Mouse (Mus musculus) heart, postnatal 14 days (tissue): ENCODE measurements around the gene Pik3r5. TPM values are rescaled to one million over a fixed set of nuclear protein-coding genes. Genes with fewer than 3 reads are reported as not detected.

Experiments used
- DNase-seq, 2 experiments: peaks; one replicate each; pipeline ENCODE4 v3.0.0; 2021 to 2022
- intact Hi-C: fragments of 180-260 bp; cut with DNase I; formaldehyde crosslinking; loops from one replicate; pipeline ENCODE4 v1.15.1; 2025
- total RNA-seq, 2 experiments: library from RNA; stranded (reverse); gene quantifications; 2 replicates each; pipeline ENCODE4 v1.2.3; 2021

The Pik3r5 gene
- total RNA-seq, 2 experiments from 2014 or later = 1.0 to 1.8 TPM

DNA sequence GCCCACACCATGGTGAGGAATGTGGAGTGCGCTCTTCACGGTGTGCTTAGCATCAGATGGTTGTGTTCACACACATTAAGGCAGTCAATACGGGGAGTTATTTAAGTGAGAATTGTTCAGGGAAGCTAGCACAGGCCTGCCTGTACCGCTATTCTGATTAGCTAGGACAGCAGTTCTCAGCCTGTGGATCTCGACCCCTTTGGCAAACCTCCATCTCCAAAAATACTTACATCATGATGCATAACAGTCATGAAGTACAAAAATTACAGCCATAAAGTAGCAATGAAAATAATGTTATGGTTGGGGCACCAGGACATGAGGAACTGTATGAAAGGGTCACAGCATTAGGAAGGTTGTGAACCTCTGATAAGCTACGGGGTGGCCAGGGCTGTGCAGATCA lies 45.7 kb downstream of the Pik3r5 start:
- intact Hi-C loops = no loop called here
- no peak for DNase-seq

- DNase-seq = no peak
- intact Hi-C loops = no loop called here
Measured at GRCm38 (mm10) chr11:68478574-68478981, 46.7 kb downstream of the Pik3r5 start.

DNA sequence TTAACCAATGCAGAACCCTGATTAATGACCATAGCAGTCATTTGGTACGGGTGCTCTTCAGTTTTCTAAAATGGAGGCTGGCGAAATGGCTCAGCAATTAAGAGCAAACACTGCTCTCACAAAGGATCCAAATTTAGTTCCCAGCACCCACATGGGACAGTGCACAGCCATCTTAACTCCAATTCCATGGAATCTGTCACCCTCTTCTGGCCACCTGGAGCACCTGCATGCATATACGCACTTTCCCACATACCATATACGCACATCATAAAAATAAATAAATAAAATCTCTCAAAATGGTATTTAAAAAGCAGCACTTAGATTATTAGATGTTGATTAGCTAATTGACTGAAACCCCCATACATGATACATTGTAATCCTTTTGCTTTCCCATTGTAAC lies 48.7 kb downstream of the Pik3r5 start:
- no peak for DNase-seq
- intact Hi-C loops = loop anchor here (5.0 kb wide), 1 partner anchor 48 kb away; the partner anchor contains the start of gene Pik3r5

GRCm38 (mm10) chr11:68482001-68482400 lies 50.1 kb downstream of the Pik3r5 start:
- intact Hi-C loops = loop anchor here (5.0 kb wide), 1 partner anchor 50 kb away; the partner anchor contains the start of gene Pik3r5

DNA sequence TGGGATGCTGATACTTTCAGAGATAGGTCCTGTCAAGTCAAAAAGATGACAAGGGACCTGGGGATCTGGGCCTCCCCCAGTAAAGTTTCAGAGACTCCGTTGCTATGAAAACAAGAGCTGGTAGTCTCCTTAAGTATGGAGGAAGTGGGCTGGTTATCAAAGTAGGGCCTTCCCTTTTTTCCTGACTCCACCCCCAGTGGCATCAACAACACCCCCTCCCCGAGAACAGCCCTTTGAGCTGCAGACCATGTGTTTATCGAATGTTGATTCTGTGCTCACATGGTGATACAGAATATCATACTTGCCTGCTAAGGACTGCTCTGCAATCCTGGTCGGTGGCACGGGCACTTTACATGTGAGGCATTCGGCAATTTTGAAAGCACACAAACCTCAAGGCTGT lies 51.3 kb downstream of the Pik3r5 start:
- intact Hi-C loops = loop anchor here (5.0 kb wide), 1 partner anchor 51 kb away; the partner anchor contains the start of gene Pik3r5
- no peak for DNase-seq

More at GRCm38 (mm10) chr11:68482001-68482400, 50.1 kb downstream of the Pik3r5 start:
- no peak for DNase-seq

GRCm38 (mm10) chr11:68484431-68484830 lies 52.5 kb downstream of the Pik3r5 start:
- no peak for DNase-seq
- intact Hi-C loops = loop anchor here (2.0 to 5.0 kb wide), 2 partner anchors 52 to 60 kb away; partner anchors contain the start of gene Pik3r5

DNA sequence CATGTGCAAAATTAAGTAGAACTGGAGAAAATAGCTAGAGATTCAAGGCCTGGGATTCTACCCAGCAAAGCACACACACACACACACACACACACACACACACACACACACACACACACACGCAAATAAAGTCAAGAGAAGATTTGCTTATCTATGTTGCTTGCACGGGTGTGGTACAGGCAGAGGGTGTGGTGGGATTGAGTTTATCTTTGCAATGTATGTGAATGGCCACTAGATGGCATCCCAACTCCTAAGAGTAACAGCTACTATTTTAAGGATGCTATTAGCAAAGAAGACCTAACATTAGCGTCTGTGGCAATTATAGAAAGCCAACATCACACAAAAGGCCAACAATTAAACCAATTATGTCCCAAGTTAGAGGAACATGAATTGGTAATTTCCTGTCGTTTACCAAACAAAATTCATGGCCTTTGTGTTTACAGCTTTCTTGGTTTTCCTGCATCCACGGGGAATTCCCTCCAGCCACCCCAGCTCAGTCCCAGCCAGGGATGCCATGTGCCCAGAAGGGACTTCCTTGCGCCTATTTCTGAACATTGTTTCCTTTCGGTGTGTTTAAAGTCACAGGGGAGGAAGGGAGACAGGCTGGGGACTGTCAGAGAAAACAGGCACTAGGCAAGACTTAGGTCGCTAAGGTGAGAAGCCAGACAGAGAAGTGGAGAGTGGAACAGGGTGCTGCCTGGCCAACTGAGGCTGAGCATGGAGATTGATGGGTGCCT lies 53.5 kb downstream of the Pik3r5 start:
- intact Hi-C loops = loop anchor here (2.0 to 5.0 kb wide), 4 partner anchors 37 to 387 kb away; partner anchors contain the start of gene Ndel1
- DNase-seq = peak in 1 of 2 experiments; percentile 58

DNA sequence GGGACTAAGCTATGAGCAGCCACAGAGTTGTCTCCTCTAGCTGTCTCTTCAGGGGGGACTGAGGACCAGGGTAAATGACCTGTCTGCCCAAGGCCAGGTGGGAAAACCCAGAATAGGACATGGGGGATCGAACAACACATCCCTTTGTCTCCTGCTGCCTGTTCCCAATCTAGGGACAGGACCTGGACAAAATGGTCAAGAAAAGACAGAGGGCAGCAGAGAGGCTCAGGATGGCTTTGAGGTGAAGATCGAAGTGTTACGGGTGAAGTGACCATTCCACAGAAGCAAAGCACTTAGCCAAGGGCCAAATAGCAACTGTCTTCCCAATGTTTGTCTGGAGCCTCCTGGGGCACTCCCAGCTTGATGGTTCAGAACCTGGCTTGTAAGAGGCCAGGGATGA lies 54.2 kb downstream of the Pik3r5 start:
- intact Hi-C loops = loop anchor here (5.0 kb wide), 3 partner anchors 36 to 386 kb away; partner anchors contain the start of gene Ndel1
- no peak for DNase-seq

- intact Hi-C loops = loop anchor here (5.0 kb wide), 3 partner anchors 35 to 385 kb away; partner anchors contain the start of gene Ndel1
- no peak for DNase-seq
Measured at GRCm38 (mm10) chr11:68487720-68488119, 55.8 kb downstream of the Pik3r5 start.

GRCm38 (mm10) chr11:68488256-68488824 lies 56.4 kb downstream of the Pik3r5 start:
- no peak for DNase-seq
- intact Hi-C loops = loop anchor here (5.0 kb wide), 3 partner anchors 34 to 384 kb away; partner anchors contain the start of gene Ndel1

DNA sequence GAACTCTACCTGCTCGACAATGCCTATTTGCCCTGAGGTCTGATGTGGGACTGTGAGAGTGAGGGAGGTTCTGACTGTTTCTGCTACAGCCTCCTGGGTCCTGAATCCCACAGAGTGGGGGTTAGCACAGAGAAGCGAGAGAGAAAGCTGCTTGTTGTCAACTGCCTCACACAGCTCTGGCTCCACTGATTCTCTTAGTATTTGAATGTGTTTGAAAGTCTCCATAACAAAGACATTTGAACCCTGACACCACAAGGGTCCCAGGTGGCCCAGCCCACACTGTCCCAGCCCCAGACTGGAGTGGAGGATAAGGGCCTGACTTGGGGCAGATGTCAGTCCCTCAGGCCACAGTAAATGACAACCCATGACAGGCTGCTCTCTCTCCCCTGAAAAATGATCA lies 57.3 kb downstream of the Pik3r5 start:
- DNase-seq = no peak
- intact Hi-C loops = loop anchor here (5.0 kb wide), 3 partner anchors 33 to 383 kb away; partner anchors contain the start of gene Ndel1

DNA sequence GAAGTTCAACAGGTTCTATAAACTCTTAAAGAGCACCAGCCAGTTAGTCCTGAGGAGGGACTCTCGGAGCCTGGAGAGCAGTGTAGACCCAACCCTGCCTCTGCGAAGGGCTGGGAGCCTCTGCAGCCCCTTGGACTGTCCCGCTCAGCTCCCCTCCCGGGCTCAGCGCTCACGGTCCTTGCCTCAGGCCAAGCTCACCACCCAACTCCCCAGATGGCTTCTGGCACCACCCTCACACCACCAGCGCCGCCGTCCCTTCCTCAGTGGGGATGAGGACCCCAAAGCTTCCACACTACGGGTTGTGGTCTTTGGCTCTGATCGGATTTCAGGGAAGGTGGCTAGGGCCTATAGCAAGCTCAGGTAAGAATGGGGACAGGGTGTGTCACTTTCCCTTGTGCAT lies 60.7 kb downstream of the Pik3r5 start:
- no peak for DNase-seq

GRCm38 (mm10) chr11:68493760-68494159 lies 61.8 kb downstream of the Pik3r5 start:
- intact Hi-C loops = loop anchor here (5.0 kb wide), 1 partner anchor 39 kb away; no protein-coding TSS in a partner anchor
- no peak for DNase-seq

More for the DNA sequence above, 60.7 kb downstream of the Pik3r5 start:
- intact Hi-C loops = loop anchor here (5.0 kb wide), 1 partner anchor 40 kb away; no protein-coding TSS in a partner anchor

DNA sequence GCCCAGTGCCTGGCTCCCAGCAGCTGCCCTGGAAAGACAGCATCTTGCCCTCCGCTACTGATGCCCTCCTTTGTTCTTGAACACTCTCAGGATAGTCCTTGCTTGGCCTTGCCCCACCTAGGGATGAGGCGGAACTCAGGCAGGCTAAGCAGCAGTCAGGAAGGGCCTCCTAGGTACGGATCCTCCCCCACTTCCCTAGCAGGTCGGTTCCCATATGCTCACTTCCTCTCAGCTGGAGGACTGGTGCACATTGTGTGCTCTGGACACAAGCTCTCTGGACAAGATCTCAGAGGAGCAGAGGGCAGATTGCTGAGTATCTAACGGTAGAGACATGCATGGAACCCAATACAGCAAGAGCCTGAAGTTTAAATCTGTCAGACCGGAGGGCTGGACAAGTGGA lies 65.2 kb downstream of the Pik3r5 start:
- intact Hi-C loops = no loop called here
- DNase-seq = peak in 1 of 2 experiments; percentile 25

GRCm38 (mm10) chr11:68498517-68498916 lies 66.6 kb downstream of the Pik3r5 start:
- no peak for DNase-seq

GRCm38 (mm10) chr11:68498999-68499699 lies 67.2 kb downstream of the Pik3r5 start:
- no peak for DNase-seq
- intact Hi-C loops = no loop called here

More at GRCm38 (mm10) chr11:68498517-68498916, 66.6 kb downstream of the Pik3r5 start:
- intact Hi-C loops = no loop called here

GRCm38 (mm10) chr11:68500949-68501350 lies 69.0 kb downstream of the Pik3r5 start:
- intact Hi-C loops = no loop called here
- no peak for DNase-seq

DNA sequence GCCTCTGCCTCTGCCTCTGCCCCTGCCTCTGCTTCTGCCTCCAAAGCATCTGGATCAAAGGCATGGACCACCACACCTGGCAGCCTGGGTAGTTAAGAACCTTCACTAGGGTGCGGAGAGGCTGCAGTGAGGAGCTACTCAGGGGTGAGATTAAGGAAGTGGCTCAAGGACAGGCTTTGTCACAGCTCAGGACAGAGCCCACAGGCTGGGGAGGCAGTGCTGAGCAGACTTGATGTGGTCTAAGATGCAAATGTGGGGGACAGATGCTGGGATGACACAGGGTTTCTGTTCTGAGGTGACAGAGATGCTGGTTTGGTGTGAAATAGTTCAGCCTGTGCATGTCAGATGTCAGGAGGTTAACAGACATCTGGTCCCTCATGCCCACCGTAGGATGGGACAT lies 70.5 kb downstream of the Pik3r5 start:
- intact Hi-C loops = no loop called here
- DNase-seq = no peak

DNA sequence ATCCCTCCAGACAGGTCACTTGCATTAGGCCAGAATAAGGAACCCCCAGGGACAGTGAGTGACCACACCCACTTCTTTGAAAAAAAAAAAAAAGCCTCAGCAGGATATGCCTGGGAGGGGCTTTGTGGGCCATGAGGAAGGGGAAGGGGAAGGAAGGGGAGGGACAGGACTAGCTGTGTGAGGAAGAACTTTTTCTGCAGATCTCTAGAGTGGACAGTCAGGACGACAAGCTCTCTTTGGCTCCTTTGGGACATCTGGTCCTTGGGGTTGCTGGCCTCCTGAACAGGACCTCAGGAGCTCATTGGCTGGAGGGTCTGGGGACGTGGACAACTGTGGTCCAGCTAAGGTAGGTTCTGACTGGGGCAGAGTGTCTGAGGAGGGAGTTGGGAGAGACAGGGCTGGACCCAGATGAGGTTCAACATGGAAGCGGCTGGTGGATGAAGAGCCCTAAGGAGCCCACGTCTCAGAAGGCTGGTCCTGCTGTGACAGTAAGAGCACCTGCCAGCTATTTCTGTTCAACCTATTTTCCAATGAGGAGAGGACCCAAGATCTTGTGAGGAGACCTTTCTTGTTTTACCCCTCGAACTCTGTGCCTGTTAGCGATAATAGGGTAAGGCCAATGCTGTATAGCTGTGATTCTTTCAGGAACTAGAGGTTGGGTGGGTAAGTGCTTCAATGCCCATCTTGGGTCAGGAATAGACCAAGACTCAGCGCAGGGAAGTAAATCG lies 71.1 kb downstream of the Pik3r5 start, which contains the start of gene Pik3r6:
Gene Pik3r6 (plus strand): TSS at position 118 of the 728 bp plus-strand sequence.
- peak in 1 of 2 experiments; percentile 33 for DNase-seq
- intact Hi-C loops = no loop called here

DNA sequence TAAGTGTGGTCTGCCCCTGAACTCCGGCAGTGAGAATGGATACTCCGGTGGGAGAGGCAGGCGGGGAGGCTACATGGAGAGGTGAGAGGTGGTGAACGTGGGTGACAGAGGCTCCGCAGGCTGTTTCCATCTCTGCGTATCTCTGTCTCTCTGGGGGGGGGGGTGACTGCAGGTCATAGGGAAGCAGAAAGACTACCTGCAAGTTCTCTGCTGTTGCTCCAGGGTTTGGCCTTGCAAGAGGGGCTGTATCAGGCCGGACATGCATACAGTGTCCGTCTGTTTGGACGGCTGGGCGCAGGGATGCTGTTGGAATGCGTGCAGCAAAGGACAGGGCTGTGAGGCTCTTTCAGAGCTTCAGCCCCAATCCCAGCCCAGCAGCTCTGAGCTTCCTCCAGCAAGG lies 73.0 kb downstream of the Pik3r5 start:
- intact Hi-C loops = no loop called here
- DNase-seq = no peak
